Mouse (Mus musculus) cortical plate, adult 2 months (tissue): ENCODE measurements around the gene Fen1.
A peak's percentile ranks its signal among the peaks of the same experiment; 100 is the strongest.

ENCODE experiments used
- CTCF ChIP-seq: fragments of 200-500 bp; IDR thresholded peaks from 2 replicates; pipeline ENCODE4 v1.5.1; 2011; ENCODE audit warnings: mild to moderate bottlenecking, control low read depth, low read length; ENCODE audit not compliant: insufficient read depth; ENCODE audit errors: extremely low read depth
- POLR2A ChIP-seq: fragments of 200-500 bp; IDR thresholded peaks from 2 replicates; pipeline ENCODE4 v1.6.1; 2011; ENCODE audit warnings: mild to moderate bottlenecking, low read length, control low read depth; ENCODE audit not compliant: insufficient read depth; ENCODE audit errors: extremely low read depth

GRCm38 (mm10) chr19:10182670-10183298, 21.2 kb downstream of the Fen1 start, which contains the start of gene Fads1:
- peak; percentile 36; the same call in 1 of the 2 replicates for TF ChIP-seq POLR2A
- peak; percentile 41; the same call in 1 of the 2 replicates for TF ChIP-seq CTCF
